In genomic region chr8:105269075-105269458, GRCm38 (mm10) we compare ENCODE assay signal across 8 mouse cellular contexts. TPM values are rescaled to one million over a fixed set of nuclear protein-coding genes. Genes with fewer than 3 reads are reported as not detected.
DNase-seq lines count a peak whose midpoint lies in the region; ATAC-seq and TF ChIP-seq lines count a peak whose summit lies in the region.

No protein-coding gene starts in this region.

- H3K4me3 ChIP-seq in layer of hippocampus, adult 2 months, result peak overlapping the region; percentile 60
- H3K4me3 ChIP-seq in forebrain, postnatal 0 days (ENCODE audit: low read depth, low read length), result peak overlapping the region; percentile 51
- peak overlapping the region; percentile 47 for H3K4me3 ChIP-seq in liver, embryonic 12.5 days
- H3K4me3 ChIP-seq in neural tube, embryonic 15.5 days (replicated peaks), result peak overlapping the region; percentile 54

- H3K4me2 ChIP-seq in forebrain, postnatal 0 days (ENCODE audit: low read depth), result peak overlapping the region; percentile 85
- peak overlapping the region; percentile 68 for H3K4me2 ChIP-seq in liver, embryonic 12.5 days
- H3K4me2 ChIP-seq in neural tube, embryonic 15.5 days, result peak overlapping the region; percentile 80

- no peak for DNase-seq in layer of hippocampus, adult 2 months (ENCODE audit: low spot score in 2 of 2)
- no peak for DNase-seq in layer of hippocampus, postnatal 36 days
- DNase-seq in forebrain, postnatal 0 days, result no peak
- no peak for DNase-seq in layer of hippocampus, adult 9-10 months (ENCODE audit: low spot score)
- DNase-seq in layer of hippocampus, postnatal 25 days (ENCODE audit: extremely low spot score in 1 of 2, low spot score in 1 of 2), result no peak
- DNase-seq in embryo, embryonic 10 days (ENCODE audit: low spot score), result no peak

- no peaks in the 10 kb centered on the region for H3K9me3 ChIP-seq in forebrain, postnatal 0 days (ENCODE audit: low read length)
- H3K9me3 ChIP-seq in liver, embryonic 12.5 days (replicated peaks), result 0 out of 2 replicates have a peak, but pooled peaks cover 3% of the 10 kb centered on the region
- H3K9me3 ChIP-seq in neural tube, embryonic 15.5 days (replicated peaks), result no peaks in the 10 kb centered on the region

- no peaks in the 10 kb centered on the region for H3K36me3 ChIP-seq in forebrain, postnatal 0 days (ENCODE audit: insufficient read depth)
- no peaks in the 10 kb centered on the region for H3K36me3 ChIP-seq in liver, embryonic 12.5 days
- H3K36me3 ChIP-seq in neural tube, embryonic 15.5 days, result no peaks in the 10 kb centered on the region

- H3K4me1 ChIP-seq in forebrain, postnatal 0 days (ENCODE audit: insufficient read depth), result peaks cover 4% of the 10 kb centered on the region; the same call in 1 of the 2 replicates
- H3K4me1 ChIP-seq in liver, embryonic 12.5 days, result peaks cover 44% of the 10 kb centered on the region
- H3K4me1 ChIP-seq in neural tube, embryonic 15.5 days, result peaks cover 52% of the 10 kb centered on the region

- 1% methylated on average over 10 of the region's 10 CpGs for WGBS in forebrain, postnatal 0 days
- WGBS in liver, embryonic 12.5 days (ENCODE audit: insufficient replicate concordance), result 5% methylated on average over 10 of the region's 10 CpGs
- WGBS in neural tube, embryonic 15.5 days, result 1% methylated on average over 10 of the region's 10 CpGs

- peak overlapping the region; percentile 48 for H3K9ac ChIP-seq in forebrain, postnatal 0 days
- H3K9ac ChIP-seq in liver, embryonic 12.5 days, result no peak overlapping the region
- peak overlapping the region; percentile 54 for H3K9ac ChIP-seq in neural tube, embryonic 15.5 days (replicated peaks)

- H3K27me3 ChIP-seq in forebrain, postnatal 0 days (ENCODE audit: insufficient read depth, low read length), result peaks cover 71% of the 10 kb centered on the region
- peaks cover 91% of the 10 kb centered on the region for H3K27me3 ChIP-seq in liver, embryonic 12.5 days (replicated peaks)
- peaks cover 95% of the 10 kb centered on the region for H3K27me3 ChIP-seq in neural tube, embryonic 15.5 days (replicated peaks)

- no peak for ATAC-seq in forebrain, postnatal 0 days
- no peak for ATAC-seq in liver, embryonic 12.5 days
- peak; percentile 6; the same call in 1 of the 2 replicates for ATAC-seq in neural tube, embryonic 15.5 days (ENCODE audit: low FRiP score)

- peak overlapping the region; percentile 80 for H3K27ac ChIP-seq in layer of hippocampus, adult 2 months
- H3K27ac ChIP-seq in forebrain, postnatal 0 days (ENCODE audit: low read depth, low read length), result no peak overlapping the region
- H3K27ac ChIP-seq in liver, embryonic 12.5 days, result no peak overlapping the region
- peak overlapping the region; percentile 82 for H3K27ac ChIP-seq in neural tube, embryonic 15.5 days (replicated peaks)

- no peak for TF ChIP-seq CTCF in layer of hippocampus, adult 2 months (conservative IDR thresholded peaks at IDR 0.05)
- no peak for TF ChIP-seq CTCF in forebrain, postnatal 0 days (IDR thresholded peaks at IDR 0.05; ENCODE audit: low read depth)

RNA-seq across cellular contexts. Expression of gene Hsf4, which starts 0.5 kb away (rescaled TPM):
- total RNA-seq in layer of hippocampus, adult 2 months (2021), result 1 to 10 TPM; 7.2 to 9.5 TPM
- 1 to 10 TPM; 4.9 to 7.0 TPM for total RNA-seq in layer of hippocampus, postnatal 36 days (2021)
- total RNA-seq in forebrain, postnatal 0 days (2014; rRNA removed), result 0.15 and 0.90 TPM in 2 replicates
- polyA plus RNA-seq in forebrain, postnatal 0 days (2015; fragmentation: Nextera tagmentation; extraction: Ambion mirVana), result 0.30 and 0.44 TPM in 2 replicates
- not detected in 2 replicates for polyA plus RNA-seq in liver, embryonic 12.5 days (2016; fragmentation: Nextera tagmentation; extraction: Ambion mirVana)
- 0.45 and 0.92 TPM in 2 replicates for polyA plus RNA-seq in neural tube, embryonic 15.5 days (2015; fragmentation: Nextera tagmentation; extraction: Ambion mirVana)
- 1 to 10 TPM; 4.1 to 5.0 TPM for total RNA-seq in layer of hippocampus, postnatal 25 days (2021)

RNA-seq across cellular contexts. Expression of gene Fbxl8, which starts 4.6 kb away (rescaled TPM):
- 1 to 10 TPM in 1 of 2 experiments, under 1 TPM in 1; 0.91 to 1.9 TPM for total RNA-seq in layer of hippocampus, adult 2 months (2021)
- 1 to 10 TPM; 1.0 TPM for total RNA-seq in layer of hippocampus, postnatal 36 days (2021)
- total RNA-seq in forebrain, postnatal 0 days (2014; rRNA removed), result 0.38 and 1.4 TPM in 2 replicates
- polyA plus RNA-seq in forebrain, postnatal 0 days (2015; fragmentation: Nextera tagmentation; extraction: Ambion mirVana), result 0.85 and 1.1 TPM in 2 replicates
- 1.2 and 1.5 TPM in 2 replicates for polyA plus RNA-seq in liver, embryonic 12.5 days (2016; fragmentation: Nextera tagmentation; extraction: Ambion mirVana)
- 1.9 and 3.0 TPM in 2 replicates for polyA plus RNA-seq in neural tube, embryonic 15.5 days (2015; fragmentation: Nextera tagmentation; extraction: Ambion mirVana)
- total RNA-seq in layer of hippocampus, postnatal 25 days (2021), result under 1 TPM; 0.69 to 0.94 TPM

RNA-seq across cellular contexts. Expression of gene Tradd, which starts 4.7 kb away (rescaled TPM):
- 1 to 10 TPM; 7.0 to 7.6 TPM for total RNA-seq in layer of hippocampus, adult 2 months (2021)
- total RNA-seq in layer of hippocampus, postnatal 36 days (2021), result 1 to 10 TPM; 8.2 to 9.0 TPM
- total RNA-seq in forebrain, postnatal 0 days (2014; rRNA removed), result 14.7 and 23.9 TPM in 2 replicates
- 14.0 and 20.9 TPM in 2 replicates for polyA plus RNA-seq in forebrain, postnatal 0 days (2015; fragmentation: Nextera tagmentation; extraction: Ambion mirVana)
- polyA plus RNA-seq in liver, embryonic 12.5 days (2016; fragmentation: Nextera tagmentation; extraction: Ambion mirVana), result 17.7 and 18.3 TPM in 2 replicates
- 20.7 and 24.3 TPM in 2 replicates for polyA plus RNA-seq in neural tube, embryonic 15.5 days (2015; fragmentation: Nextera tagmentation; extraction: Ambion mirVana)
- 10 to 100 TPM in 1 of 2 experiments, 1 to 10 TPM in 1; 4.6 to 10.9 TPM for total RNA-seq in layer of hippocampus, postnatal 25 days (2021)

RNA-seq across cellular contexts. Expression of gene Nol3, which starts 6.9 kb away (rescaled TPM):
- total RNA-seq in layer of hippocampus, adult 2 months (2021), result 1 to 10 TPM; 7.4 to 7.8 TPM
- 1 to 10 TPM; 6.9 to 9.1 TPM for total RNA-seq in layer of hippocampus, postnatal 36 days (2021)
- total RNA-seq in forebrain, postnatal 0 days (2014; rRNA removed), result 1.5 and 1.7 TPM in 2 replicates
- polyA plus RNA-seq in forebrain, postnatal 0 days (2015; fragmentation: Nextera tagmentation; extraction: Ambion mirVana), result 3.0 and 4.3 TPM in 2 replicates
- 0.12 and 0.18 TPM in 2 replicates for polyA plus RNA-seq in liver, embryonic 12.5 days (2016; fragmentation: Nextera tagmentation; extraction: Ambion mirVana)
- polyA plus RNA-seq in neural tube, embryonic 15.5 days (2015; fragmentation: Nextera tagmentation; extraction: Ambion mirVana), result 5.7 and 6.2 TPM in 2 replicates
- 1 to 10 TPM; 6.8 to 7.8 TPM for total RNA-seq in layer of hippocampus, postnatal 25 days (2021)

RNA-seq across cellular contexts. Expression of gene B3gnt9, which starts 14.1 kb away (rescaled TPM):
- total RNA-seq in layer of hippocampus, adult 2 months (2021), result 1 to 10 TPM; 2.9 TPM
- 1 to 10 TPM; 2.2 to 2.6 TPM for total RNA-seq in layer of hippocampus, postnatal 36 days (2021)
- 8.4 and 11.4 TPM in 2 replicates for total RNA-seq in forebrain, postnatal 0 days (2014; rRNA removed)
- 6.6 and 6.8 TPM in 2 replicates for polyA plus RNA-seq in forebrain, postnatal 0 days (2015; fragmentation: Nextera tagmentation; extraction: Ambion mirVana)
- 3.5 and 3.6 TPM in 2 replicates for polyA plus RNA-seq in liver, embryonic 12.5 days (2016; fragmentation: Nextera tagmentation; extraction: Ambion mirVana)
- polyA plus RNA-seq in neural tube, embryonic 15.5 days (2015; fragmentation: Nextera tagmentation; extraction: Ambion mirVana), result 12.3 and 12.4 TPM in 2 replicates
- 1 to 10 TPM; 4.0 to 4.4 TPM for total RNA-seq in layer of hippocampus, postnatal 25 days (2021)

Comparison
In these comparisons a context has a peak if more than half of its experiments do, and no peak if none do; other contexts are left out.
1. H3K27ac ChIP-seq: peak in layer of hippocampus, adult 2 months (single experiment) and neural tube, embryonic 15.5 days (single experiment); none in forebrain, postnatal 0 days (single experiment) and liver, embryonic 12.5 days (single experiment).
2. Peak in every context shown above with its lines, with median percentiles within 50 percentile points of each other: H3K4me3 ChIP-seq and H3K4me2 ChIP-seq.